Mouse (Mus musculus): ENCODE measurements at regions not wholly inside any gene's neighbourhood (a gene's known extent, or its start where the extent isn't known, plus 50 kb on each side); places are given as distances from the start of the nearest gene placed in this dataset.

- DNase-seq (ENCODE audit: low spot score) = no peak
Measured at GRCm38 (mm10) chr7:129049726-129050125, 207.1 kb upstream of the Plpp4 start.

GRCm38 (mm10) chr7:129050675-129051074 is 206.2 kb upstream of the Plpp4 start:
- no peak for DNase-seq (ENCODE audit: low spot score)

- DNase-seq (ENCODE audit: low spot score) = no peak
Measured at GRCm38 (mm10) chr7:129066891-129067290, 189.9 kb upstream of the Plpp4 start.

- DNase-seq (ENCODE audit: low spot score) = no peak
Measured at GRCm38 (mm10) chr7:129068137-129068536, 188.7 kb upstream of the Plpp4 start.

GRCm38 (mm10) chr7:129079786-129080185 is 177.0 kb upstream of the Plpp4 start:
- DNase-seq (ENCODE audit: low spot score) = no peak

- DNase-seq (ENCODE audit: low spot score) = no peak
Measured at GRCm38 (mm10) chr7:129091441-129091840, 165.4 kb upstream of the Plpp4 start.

- no peak for DNase-seq (ENCODE audit: low spot score)
Measured at GRCm38 (mm10) chr7:129096374-129097069, 160.3 kb upstream of the Plpp4 start.

- DNase-seq (ENCODE audit: low spot score) = no peak
Measured at GRCm38 (mm10) chr7:129102437-129102836, 154.4 kb upstream of the Plpp4 start.

- DNase-seq (ENCODE audit: low spot score) = no peak
Measured at GRCm38 (mm10) chr7:129134176-129134575, 122.7 kb upstream of the Plpp4 start.

- no peak for DNase-seq (ENCODE audit: low spot score)
Measured at GRCm38 (mm10) chr7:129134661-129135215, 122.1 kb upstream of the Plpp4 start.

- no peak for DNase-seq (ENCODE audit: low spot score)
Measured at GRCm38 (mm10) chr7:129137303-129137990, 119.4 kb upstream of the Plpp4 start.

GRCm38 (mm10) chr7:129141942-129142598 is 114.8 kb upstream of the Plpp4 start:
- DNase-seq (ENCODE audit: low spot score) = no peak

GRCm38 (mm10) chr7:129142599-129142949 is 114.3 kb upstream of the Plpp4 start:
- DNase-seq (ENCODE audit: low spot score) = no peak

GRCm38 (mm10) chr7:129155577-129155976 is 101.3 kb upstream of the Plpp4 start:
- no peak for DNase-seq (ENCODE audit: low spot score)

GRCm38 (mm10) chr7:129169971-129170370 is 86.9 kb upstream of the Plpp4 start:
- DNase-seq (ENCODE audit: low spot score) = no peak

GRCm38 (mm10) chr7:129190933-129191332 is 65.9 kb upstream of the Plpp4 start:
- no peak for DNase-seq (ENCODE audit: low spot score)

GRCm38 (mm10) chr7:129207029-129207428 is 49.8 kb upstream of the Plpp4 start:
- no peak for DNase-seq (ENCODE audit: low spot score)
